Mouse (Mus musculus): ENCODE data around the gene Dmgdh.

GRCm38 (mm10) chr13:93771031-93771587 is 96.9 kb downstream of the Dmgdh start:
- TF ChIP-seq HCFC1 (IDR thresholded peaks at IDR 0.05; ENCODE audit: borderline replicate concordance, insufficient read depth, low read length) (no peak), MAFK (IDR thresholded peaks at IDR 0.05; ENCODE audit: insufficient read depth, low read depth, low read length) (no peak)
